Mouse (Mus musculus): ENCODE results near the gene Tapbpl. TPM values are rescaled to one million over a fixed set of nuclear protein-coding genes. Genes with fewer than 3 reads are reported as not detected.

The Tapbpl gene
- total RNA-seq (2021) (1 to 10 TPM; 4.1 to 6.6 TPM), polyA plus RNA-seq (2012; rRNA removed) (7.4 and 7.6 TPM in 2 replicates)
- long read RNA-seq, partial matches to known transcripts, result 0 of 4 reads
- long read RNA-seq, other reads (novel, unspliced or antisense), result 0 of 4 reads

- TF ChIP-seq EP300 (IDR thresholded peaks at IDR 0.05; ENCODE audit: insufficient read depth, low read depth, low read length) (no peak), POLR2A (IDR thresholded peaks at IDR 0.05; ENCODE audit: insufficient read depth, low read depth, low read length) (peak; percentile 71)
- Histone ChIP-seq H3K27me3 (ENCODE audit: control insufficient read depth, insufficient read depth, low read length) (no peaks in the 10 kb centered on the region), H3K4me1 (ENCODE audit: control insufficient read depth, insufficient read depth, low read length) (peaks cover 11% of the 10 kb centered on the region), H3K9ac (ENCODE audit: low read depth, low read length) (peak within 1 kb of the TSS; percentile 91), H3K4me3 (peak within 1 kb of the TSS; percentile 76), H3K79me2 (replicated peaks; ENCODE audit: control insufficient read depth, insufficient read depth, low read length) (no peaks in the 10 kb centered on the region), H3K27ac (peak within 1 kb of the TSS; percentile 96), H3K36me3 (ENCODE audit: control insufficient read depth, insufficient read depth, low read length) (no peaks in the 10 kb centered on the region; the same call in 1 of the 2 replicates)
- under 1% methylated on average over 16 of the region's 16 CpGs for WGBS
- intact Hi-C loops (cut with DNase I), result no loop called here
- DNase-seq, result peak; percentile 76 to 81
These were observed at the start of gene Tapbpl for GRCm38 (mm10) chr6:125231117-125232044. Tapbpl (minus strand) TSS chr6:125231860.

GRCm38 (mm10) chr6:125279729-125280128, 48.1 kb upstream of the Tapbpl start:
- no peak overlapping the region for H3K4me3 ChIP-seq
- H3K4me1 ChIP-seq (ENCODE audit: control insufficient read depth, insufficient read depth, low read length), result no peaks in the 10 kb centered on the region
- 68% methylated on average over 8 of the region's 8 CpGs for WGBS
- TF ChIP-seq EP300 (IDR thresholded peaks at IDR 0.05; ENCODE audit: insufficient read depth, low read depth, low read length) (no peak), CTCF (IDR thresholded peaks at IDR 0.05) (no peak), POLR2A (IDR thresholded peaks at IDR 0.05; ENCODE audit: insufficient read depth, low read depth, low read length) (no peak)
- no peaks in the 10 kb centered on the region for H3K27me3 ChIP-seq (ENCODE audit: control insufficient read depth, insufficient read depth, low read length)
- H3K79me2 ChIP-seq (replicated peaks; ENCODE audit: control insufficient read depth, insufficient read depth, low read length), result no peaks in the 10 kb centered on the region
- intact Hi-C loops (cut with DNase I), result no loop called here
- H3K9ac ChIP-seq (ENCODE audit: low read depth, low read length), result no peak overlapping the region
- H3K27ac ChIP-seq, result no peak overlapping the region
- DNase-seq, result no peak
- H3K36me3 ChIP-seq (ENCODE audit: control insufficient read depth, insufficient read depth, low read length), result no peaks in the 10 kb centered on the region

GRCm38 (mm10) chr6:125274841-125275563, 43.3 kb upstream of the Tapbpl start:
- H3K79me2 ChIP-seq (replicated peaks; ENCODE audit: control insufficient read depth, insufficient read depth, low read length), result no peaks in the 10 kb centered on the region
- TF ChIP-seq CTCF (IDR thresholded peaks at IDR 0.05), result peak; percentile 59
- no peak for TF ChIP-seq EP300 (IDR thresholded peaks at IDR 0.05; ENCODE audit: insufficient read depth, low read depth, low read length)
- H3K9ac ChIP-seq (ENCODE audit: low read depth, low read length), result no peak overlapping the region
- no peaks in the 10 kb centered on the region for H3K27me3 ChIP-seq (ENCODE audit: control insufficient read depth, insufficient read depth, low read length)
- 53% methylated on average over 15 of the region's 15 CpGs for WGBS
- peak in 1 of 2 experiments; percentile 36 for DNase-seq
- no peak overlapping the region for H3K4me3 ChIP-seq
- no peaks in the 10 kb centered on the region for H3K36me3 ChIP-seq (ENCODE audit: control insufficient read depth, insufficient read depth, low read length)
- no peaks in the 10 kb centered on the region; the same call in 1 of the 2 replicates for H3K4me1 ChIP-seq (ENCODE audit: control insufficient read depth, insufficient read depth, low read length)
- intact Hi-C loops (cut with DNase I), result loop anchor here (1.0 to 5.0 kb wide), 4 partner anchors 38 to 228 kb away; partner anchors contain the start of genes Acrbp, Gapdh and Ltbr
- H3K27ac ChIP-seq, result no peak overlapping the region

- no peaks in the 10 kb centered on the region for H3K79me2 ChIP-seq (replicated peaks; ENCODE audit: control insufficient read depth, insufficient read depth, low read length)
- peak overlapping the region; percentile 21; the same call in 1 of the 2 replicates for H3K27ac ChIP-seq
- intact Hi-C loops (cut with DNase I), result loop anchor here (5.0 kb wide), 3 partner anchors 105 to 225 kb away; partner anchors contain the start of genes Acrbp and Gapdh
These were observed 40.6 kb upstream of the Tapbpl start for GRCm38 (mm10) chr6:125272228-125272785.

GRCm38 (mm10) chr6:125271455-125272227, 40.0 kb upstream of the Tapbpl start:
- H3K9ac ChIP-seq (ENCODE audit: low read depth, low read length), result peak overlapping the region; percentile 20; the same call in 1 of the 2 replicates
- H3K79me2 ChIP-seq (replicated peaks; ENCODE audit: control insufficient read depth, insufficient read depth, low read length), result no peaks in the 10 kb centered on the region
- 11% methylated on average over 17 of the region's 17 CpGs for WGBS
- H3K36me3 ChIP-seq (ENCODE audit: control insufficient read depth, insufficient read depth, low read length), result no peaks in the 10 kb centered on the region
- intact Hi-C loops (cut with DNase I), result loop anchor here (1.0 to 5.0 kb wide), 4 partner anchors 52 to 224 kb away; partner anchors contain the start of genes Acrbp and Gapdh
- H3K27ac ChIP-seq, result peak overlapping the region; percentile 43
- TF ChIP-seq POLR2A (IDR thresholded peaks at IDR 0.05; ENCODE audit: insufficient read depth, low read depth, low read length) (peak; percentile 64), EP300 (IDR thresholded peaks at IDR 0.05; ENCODE audit: insufficient read depth, low read depth, low read length) (peak; percentile 100), CTCF (IDR thresholded peaks at IDR 0.05) (peak; percentile 92)
- peak; percentile 89 to 92 for DNase-seq
- H3K4me3 ChIP-seq, result no peak overlapping the region; the same call in 1 of the 2 replicates
- no peaks in the 10 kb centered on the region; the same call in 1 of the 2 replicates for H3K4me1 ChIP-seq (ENCODE audit: control insufficient read depth, insufficient read depth, low read length)
- H3K27me3 ChIP-seq (ENCODE audit: control insufficient read depth, insufficient read depth, low read length), result no peaks in the 10 kb centered on the region

More at GRCm38 (mm10) chr6:125272228-125272785, 40.6 kb upstream of the Tapbpl start:
- no peak for TF ChIP-seq POLR2A (IDR thresholded peaks at IDR 0.05; ENCODE audit: insufficient read depth, low read depth, low read length)
- TF ChIP-seq EP300 (IDR thresholded peaks at IDR 0.05; ENCODE audit: insufficient read depth, low read depth, low read length), result no peak
- no peak for TF ChIP-seq CTCF (IDR thresholded peaks at IDR 0.05)
- no peak overlapping the region for H3K4me3 ChIP-seq
- H3K9ac ChIP-seq (ENCODE audit: low read depth, low read length), result no peak overlapping the region
- WGBS, result 64% methylated on average over 10 of the region's 10 CpGs
- no peaks in the 10 kb centered on the region for H3K36me3 ChIP-seq (ENCODE audit: control insufficient read depth, insufficient read depth, low read length)
- H3K27me3 ChIP-seq (ENCODE audit: control insufficient read depth, insufficient read depth, low read length), result no peaks in the 10 kb centered on the region
- H3K4me1 ChIP-seq (ENCODE audit: control insufficient read depth, insufficient read depth, low read length), result no peaks in the 10 kb centered on the region; the same call in 1 of the 2 replicates
- DNase-seq, result no peak

All from heart, adult 2 months (tissue).